Mouse (Mus musculus) lung, adult 2 months (tissue): Measurements from ENCODE around the gene Sult3a1. TPM values are rescaled to one million over a fixed set of nuclear protein-coding genes. Genes with fewer than 3 reads are reported as not detected.
A peak's percentile ranks its signal among the peaks of the same experiment; 100 is the strongest.
"Not testable (repeated sequence)": the region's sequence is repeated elsewhere in the genome, so short reads cannot be mapped to it uniquely, and the experiment has no call there.

Experiments
- DNase-seq: peaks from one replicate; pipeline ENCODE4 v3.0.0; 2022
- H3K4me1 ChIP-seq: fragments of 200-500 bp; 2 replicates; pipeline ENCODE4 v1.6.1; 2011; ENCODE audit warnings: low read length; ENCODE audit not compliant: control insufficient read depth, insufficient read depth
- H3K4me3 ChIP-seq: fragments of 200-500 bp; replicated peaks from 2 replicates; pipeline ENCODE3; 2011; ENCODE audit warnings: low read depth, mild to moderate bottlenecking, control low read depth, low read length; ENCODE audit errors: extremely low read depth
- CTCF ChIP-seq: fragments of 200-500 bp; IDR thresholded peaks from 2 replicates; pipeline ENCODE4 v1.5.1; 2011; ENCODE audit warnings: mild to moderate bottlenecking, low read length, control low read depth; ENCODE audit not compliant: insufficient read depth
- POLR2A ChIP-seq: fragments of 200-500 bp; IDR thresholded peaks from 2 replicates; pipeline ENCODE4 v1.6.1; 2011; ENCODE audit warnings: low read depth, mild to moderate bottlenecking, control low read depth, low read length, borderline replicate concordance; ENCODE audit errors: extremely low read depth
- WGBS: fragments of 180-500 bp; shearing (Covaris S2); methylation state at CpG from one replicate; pipeline ENCODE4 v1.1.7; 2018; 5-methylcytosine and 5-hydroxymethylcytosine counted together
- polyA plus RNA-seq: library from polyadenylated mRNA; depleted of rRNA; stranded (reverse); fragments of >200 nt; gene quantifications from 2 replicates; pipeline ENCODE4 v1.2.3, GENCODE M21; 2012; rRNA removed

Gene Sult3a1
- polyA plus RNA-seq, result not detected in 2 replicates

GRCm38 (mm10) chr10:33857421-33857820 is at the start of gene Sult3a1:
TSS of gene Sult3a1 (plus strand) at chr10:33857721.
- no peaks in the 10 kb centered on the region for H3K4me1 ChIP-seq
- DNase-seq, result no peak
- no peak for TF ChIP-seq CTCF
- TF ChIP-seq POLR2A, result no peak

GRCm38 (mm10) chr10:33811807-33812206 is 45.7 kb upstream of the Sult3a1 start:
- no peak for DNase-seq

More at GRCm38 (mm10) chr10:33857421-33857820, at the start of gene Sult3a1:
- H3K4me3 ChIP-seq, result no peak within 1 kb of the TSS

GRCm38 (mm10) chr10:33814266-33814665 is 43.3 kb upstream of the Sult3a1 start:
- H3K4me1 ChIP-seq, result no peaks in the 10 kb centered on the region
- TF ChIP-seq POLR2A (no peak), CTCF (no peak)
- no peak for DNase-seq

More at GRCm38 (mm10) chr10:33811807-33812206, 45.7 kb upstream of the Sult3a1 start:
- TF ChIP-seq POLR2A (no peak), CTCF (no peak)
- WGBS, result 25% methylated on average over 1 of the region's 1 CpGs
- H3K4me1 ChIP-seq, result no peaks in the 10 kb centered on the region
- H3K4me3 ChIP-seq, result no peak overlapping the region

GRCm38 (mm10) chr10:33816923-33817322 is 40.6 kb upstream of the Sult3a1 start:
- Histone ChIP-seq H3K4me3 (no peak overlapping the region), H3K4me1 (no peaks in the 10 kb centered on the region)
- TF ChIP-seq POLR2A (no peak), CTCF (no peak)
- WGBS, result 49% methylated on average over 1 of the region's 1 CpGs
- no peak for DNase-seq

More at GRCm38 (mm10) chr10:33814266-33814665, 43.3 kb upstream of the Sult3a1 start:
- H3K4me3 ChIP-seq, result no peak overlapping the region

- 94% methylated on average over 3 of the region's 3 CpGs for WGBS
These were observed 36.6 kb upstream of the Sult3a1 start for GRCm38 (mm10) chr10:33820892-33821291.

GRCm38 (mm10) chr10:33865994-33866393 is 8.5 kb downstream of the Sult3a1 start:
- WGBS, result 49% methylated on average over 2 of the region's 2 CpGs
- H3K4me1 ChIP-seq, result no peaks in the 10 kb centered on the region
- TF ChIP-seq POLR2A, result no peak
- TF ChIP-seq CTCF, result no peak
- no peak overlapping the region for H3K4me3 ChIP-seq
- DNase-seq, result no peak

More at GRCm38 (mm10) chr10:33820892-33821291, 36.6 kb upstream of the Sult3a1 start:
- DNase-seq, result no peak
- no peaks in the 10 kb centered on the region for H3K4me1 ChIP-seq
- no peak overlapping the region for H3K4me3 ChIP-seq
- no peak for TF ChIP-seq CTCF
- no peak for TF ChIP-seq POLR2A

- Histone ChIP-seq H3K4me3 (no peak overlapping the region), H3K4me1 (no peaks in the 10 kb centered on the region)
- no peak for DNase-seq
- TF ChIP-seq CTCF, result no peak
- no peak for TF ChIP-seq POLR2A
- WGBS, result 14% methylated on average over 1 of the region's 1 CpGs
These were observed 12.9 kb downstream of the Sult3a1 start for GRCm38 (mm10) chr10:33870441-33870840.

- 86% methylated on average over 2 of the region's 2 CpGs for WGBS
- Histone ChIP-seq H3K4me1 (no peaks in the 10 kb centered on the region), H3K4me3 (no peak overlapping the region)
- TF ChIP-seq POLR2A (no peak), CTCF (no peak)
- no peak for DNase-seq
These were observed 15.3 kb downstream of the Sult3a1 start for GRCm38 (mm10) chr10:33872672-33873398.

GRCm38 (mm10) chr10:33882411-33882810 is 24.9 kb downstream of the Sult3a1 start:
- H3K4me3 ChIP-seq, H3K4me1 ChIP-seq, DNase-seq: not testable (repeated sequence)
- 82% methylated on average over 2 of the region's 2 CpGs for WGBS

- not testable (repeated sequence) for H3K4me3 ChIP-seq, DNase-seq, H3K4me1 ChIP-seq
- 48% methylated on average over 1 of the region's 1 CpGs for WGBS
These were observed 44.0 kb downstream of the Sult3a1 start for GRCm38 (mm10) chr10:33901520-33901919.

- Histone ChIP-seq H3K4me3 (no peak within 1 kb of the TSS), H3K4me1 (no peaks in the 10 kb centered on the region; the same call in 1 of the 2 replicates)
- DNase-seq, result peak; percentile 8
- 6% methylated on average over 17 of the region's 17 CpGs for WGBS
- no peak for TF ChIP-seq POLR2A
- no peak for TF ChIP-seq CTCF
These were observed 47.3 kb downstream of the Sult3a1 start, which contains the start of gene Rsph4a for GRCm38 (mm10) chr10:33904530-33905481. TSS of gene Rsph4a (plus strand) at chr10:33905111.
